Mouse (Mus musculus): ENCODE data around the gene Shc2.

Shc2 gene

GRCm38 (mm10) chr10:79637128-79638110, at the start of gene Shc2:
TSS of gene Shc2 (minus strand) at chr10:79637918.
- peak; percentile 96 to 98 for DNase-seq

GRCm38 (mm10) chr10:79687513-79687912, 49.8 kb upstream of the Shc2 start:
- no peak for DNase-seq

GRCm38 (mm10) chr10:79686691-79687090, 49.0 kb upstream of the Shc2 start:
- no peak for DNase-seq

- no peak for DNase-seq
Measured at GRCm38 (mm10) chr10:79686219-79686618, 48.5 kb upstream of the Shc2 start.

GRCm38 (mm10) chr10:79684770-79685600, 47.3 kb upstream of the Shc2 start:
- DNase-seq = peak in 1 of 2 experiments; percentile 11

- peak in 1 of 2 experiments; percentile 32 for DNase-seq
Measured at GRCm38 (mm10) chr10:79683726-79684640, 46.3 kb upstream of the Shc2 start.

- peak; percentile 70 to 74 for DNase-seq
Measured at GRCm38 (mm10) chr10:79682916-79683582, 45.3 kb upstream of the Shc2 start.

- DNase-seq = peak in 1 of 2 experiments; percentile 44
Measured at GRCm38 (mm10) chr10:79682551-79682915, 44.8 kb upstream of the Shc2 start.

GRCm38 (mm10) chr10:79681591-79682245, 44.0 kb upstream of the Shc2 start, which contains the start of gene Cdc34:
TSS of gene Cdc34 (plus strand) at chr10:79682195.
- peak; percentile 99 to 100 for DNase-seq

GRCm38 (mm10) chr10:79680606-79681495, 43.1 kb upstream of the Shc2 start:
- DNase-seq = peak in 1 of 2 experiments; percentile 42

GRCm38 (mm10) chr10:79675346-79676035, 37.8 kb upstream of the Shc2 start:
- DNase-seq = no peak

GRCm38 (mm10) chr10:79673054-79673453, 35.3 kb upstream of the Shc2 start:
- DNase-seq = no peak

- DNase-seq = no peak
Measured at GRCm38 (mm10) chr10:79672088-79672455, 34.4 kb upstream of the Shc2 start.

- no peak for DNase-seq
Measured at GRCm38 (mm10) chr10:79671396-79672087, 33.8 kb upstream of the Shc2 start.

- DNase-seq = peak in 1 of 2 experiments; percentile 48
Measured at GRCm38 (mm10) chr10:79670071-79670888, 32.6 kb upstream of the Shc2 start.

- DNase-seq = peak; percentile 93
Measured at GRCm38 (mm10) chr10:79669576-79670057, 31.9 kb upstream of the Shc2 start.

GRCm38 (mm10) chr10:79668771-79669575, 31.3 kb upstream of the Shc2 start, which contains the start of gene Tpgs1:
TSS of gene Tpgs1 (plus strand) at chr10:79669369.
- DNase-seq = peak; percentile 95 to 98

Data from cerebellum, postnatal 10 days (tissue).